Mouse (Mus musculus) ovary, postnatal 36 days (tissue): ENCODE data around the gene Rxfp4.

ENCODE experiments used
- DNase-seq: peaks from one replicate; pipeline ENCODE4 v3.0.0; 2022; ENCODE audit warnings: low spot score, mixed read lengths

Gene Rxfp4

DNA sequence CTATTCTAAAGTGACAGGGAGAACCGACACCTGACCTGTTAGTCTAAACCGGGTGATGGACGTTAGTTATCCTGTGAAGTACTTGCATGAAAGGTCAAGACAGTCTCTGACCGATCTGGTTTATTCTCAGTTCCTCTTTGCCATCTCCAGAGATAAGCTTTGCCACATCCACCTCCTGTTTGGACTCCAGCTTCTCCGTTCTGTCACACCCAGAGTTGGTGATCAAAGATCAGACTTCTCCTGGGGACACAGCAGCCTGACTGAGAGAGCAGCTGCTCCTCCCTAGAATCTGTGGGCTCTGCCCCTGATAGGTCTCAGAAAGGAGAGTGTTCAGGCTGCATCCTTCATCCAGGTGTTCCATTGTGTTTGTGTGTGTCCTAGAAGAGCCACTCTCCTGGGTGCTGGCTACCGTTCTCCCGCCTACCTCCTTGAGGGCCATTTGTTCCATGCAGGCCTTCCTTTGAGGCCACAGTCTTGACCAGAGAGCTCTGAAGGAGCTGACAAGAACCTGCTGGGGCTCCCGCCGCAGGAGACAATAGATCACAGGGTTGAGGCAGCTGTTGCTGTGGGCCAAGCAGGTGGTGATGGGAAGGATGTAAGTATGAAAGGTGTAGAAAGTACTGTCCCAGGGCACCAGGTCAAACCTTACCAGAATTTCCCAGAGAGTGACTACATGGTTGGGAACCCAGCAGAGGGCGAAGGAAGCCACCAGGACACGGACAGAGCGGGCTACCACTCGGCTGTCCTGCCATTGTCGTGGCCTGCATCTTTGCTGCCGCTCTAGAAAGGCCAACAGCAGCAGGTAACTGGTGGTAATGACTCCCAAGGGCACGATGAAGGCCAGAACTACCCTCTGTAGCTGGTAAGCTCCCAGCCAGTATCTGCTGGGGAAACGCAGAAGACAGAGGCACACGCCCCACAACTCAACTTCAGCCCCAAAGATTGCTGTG lies 998 bp downstream of the Rxfp4 start:
- DNase-seq, result no peak

DNA sequence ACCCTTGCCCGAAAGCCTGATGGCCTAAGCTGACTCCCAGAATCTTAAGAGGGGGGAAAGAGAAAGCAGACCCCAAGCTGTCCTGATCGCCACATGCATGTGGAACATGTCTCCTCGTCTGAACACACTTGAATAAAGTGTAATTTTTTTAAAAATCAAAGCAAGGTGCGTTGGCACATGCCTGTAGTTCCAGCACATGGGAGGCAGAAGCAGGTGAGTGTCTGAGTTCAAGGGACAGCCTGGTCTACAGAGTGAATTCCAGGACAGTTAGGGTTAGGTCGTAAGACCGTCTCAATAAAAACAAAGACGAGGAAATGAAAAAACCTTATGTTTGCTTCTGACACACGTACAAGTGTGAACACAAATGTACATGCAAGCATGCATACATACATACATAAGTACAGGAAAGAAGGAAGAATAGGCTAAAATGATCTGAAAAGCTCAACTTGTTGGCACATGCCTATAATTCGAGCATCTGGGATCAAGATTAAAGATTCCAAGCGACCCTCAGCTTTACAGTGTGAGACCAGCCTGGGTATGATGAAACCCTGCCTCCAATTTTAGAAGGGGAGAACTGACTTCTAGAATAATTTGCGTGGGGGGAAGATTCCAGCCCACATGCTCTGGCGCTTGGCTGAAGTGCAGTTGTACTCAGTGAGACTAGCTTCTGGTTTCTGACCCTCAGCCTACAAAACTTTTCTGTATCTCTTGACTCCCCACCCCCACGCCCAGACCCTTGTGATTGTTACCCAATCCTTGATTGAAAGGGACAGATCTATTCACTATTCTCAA lies 2.0 kb downstream of the Rxfp4 start:
- no peak for DNase-seq

DNA sequence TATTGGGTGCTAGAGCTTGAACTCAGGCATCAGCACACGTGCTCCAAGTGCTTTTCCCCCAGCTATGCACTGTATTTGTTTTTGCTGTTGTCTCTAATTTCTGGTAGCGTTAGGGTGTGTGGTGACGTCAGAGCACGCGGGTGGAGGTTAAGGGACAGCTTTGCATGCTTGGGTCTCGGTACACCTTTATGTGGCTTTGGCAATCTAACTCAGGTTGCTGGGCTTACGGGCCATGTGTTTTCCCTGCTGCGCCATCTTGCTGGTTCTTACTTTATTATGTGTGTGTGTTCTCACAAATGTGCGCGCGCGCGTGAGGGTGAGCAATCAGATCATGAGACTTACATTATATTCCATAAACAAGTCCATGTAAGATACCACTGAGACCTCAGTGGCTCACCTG lies 3.0 kb downstream of the Rxfp4 start:
- DNase-seq, result no peak

DNA sequence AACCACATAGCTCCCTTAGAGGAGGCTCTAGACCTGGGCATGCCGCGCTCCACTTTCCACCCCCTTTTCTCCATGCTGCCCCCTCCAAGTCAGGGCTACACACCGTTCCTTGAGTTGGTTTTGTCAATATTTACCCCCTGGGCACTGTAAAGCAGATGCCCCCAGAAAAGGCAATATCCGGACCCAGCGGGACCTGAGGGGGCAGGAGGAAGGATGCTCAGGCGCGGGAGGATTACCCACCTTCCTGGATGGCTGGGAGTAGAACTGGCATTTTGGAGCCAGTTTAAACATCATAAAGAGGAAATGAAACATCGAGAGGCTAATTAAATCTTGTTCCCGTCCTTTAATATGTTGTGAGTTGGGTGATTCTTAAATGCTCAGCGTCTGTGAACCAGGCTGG lies 3.8 kb downstream of the Rxfp4 start:
- no peak for DNase-seq

DNA sequence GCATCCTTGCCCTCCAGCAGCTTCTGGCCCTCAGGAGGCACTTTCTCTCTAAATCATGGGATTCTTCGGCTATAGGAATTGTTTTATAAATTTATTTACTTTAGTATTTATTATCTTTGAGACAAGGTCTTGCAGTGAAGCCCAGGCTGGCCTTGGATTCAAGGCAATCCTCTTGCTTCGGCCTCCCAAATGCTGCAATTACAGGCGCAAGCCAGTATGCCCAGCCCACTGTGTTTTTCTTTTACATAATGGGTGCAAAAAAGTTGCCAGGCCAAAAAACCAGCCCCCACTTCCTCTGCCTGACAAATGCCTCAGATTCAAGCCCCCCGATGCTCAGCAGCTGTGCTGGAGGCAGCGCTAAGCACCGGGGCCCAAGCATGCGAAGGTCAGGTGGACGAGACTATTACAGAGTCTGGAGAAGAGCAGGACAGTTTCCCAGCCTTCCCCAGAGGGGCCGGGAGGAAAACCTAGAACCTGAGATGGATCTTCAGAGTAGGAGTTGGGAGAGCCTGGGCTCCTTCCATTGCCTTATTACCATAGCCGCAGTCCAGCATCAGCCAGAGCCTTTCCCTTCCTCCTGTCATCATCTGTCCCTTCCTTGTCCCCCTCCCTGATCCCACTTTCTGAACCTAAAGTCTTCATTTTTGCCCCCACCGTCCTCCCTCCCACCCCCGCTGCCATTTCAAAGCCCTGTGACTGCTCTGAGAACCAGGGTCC lies 4.3 kb downstream of the Rxfp4 start:
- DNase-seq, result no peak

DNA sequence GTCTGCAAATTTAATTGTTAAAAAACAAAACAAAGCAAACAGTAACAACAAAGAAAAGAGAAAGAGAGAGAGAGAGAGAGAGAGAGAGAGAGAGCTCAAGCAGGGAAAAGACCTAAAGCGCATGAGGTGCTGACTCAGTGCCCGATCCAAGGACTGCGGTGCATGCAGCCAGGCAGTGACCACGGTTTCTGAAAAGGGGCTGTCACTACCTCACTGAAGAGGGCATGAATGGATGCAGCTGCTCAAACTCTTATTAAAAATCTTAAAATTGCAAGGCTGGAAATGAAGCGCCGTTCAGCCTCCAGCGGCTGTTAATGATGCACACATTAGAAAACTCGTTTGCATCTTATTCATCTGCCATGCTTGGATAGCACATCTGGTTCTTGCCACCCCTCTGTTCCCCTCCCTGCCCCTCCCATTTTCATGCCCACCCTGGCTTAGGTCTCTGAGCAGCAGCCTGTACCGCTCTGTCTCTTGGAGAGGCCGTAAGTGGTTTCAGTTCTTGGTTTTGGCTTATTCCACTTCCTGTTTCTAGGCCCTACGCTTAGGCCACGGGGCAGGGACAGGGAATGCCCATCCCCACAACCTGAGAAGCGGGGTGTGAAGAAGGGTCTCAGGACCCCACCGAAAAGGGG lies 5.0 kb downstream of the Rxfp4 start:
- DNase-seq, result no peak

DNA sequence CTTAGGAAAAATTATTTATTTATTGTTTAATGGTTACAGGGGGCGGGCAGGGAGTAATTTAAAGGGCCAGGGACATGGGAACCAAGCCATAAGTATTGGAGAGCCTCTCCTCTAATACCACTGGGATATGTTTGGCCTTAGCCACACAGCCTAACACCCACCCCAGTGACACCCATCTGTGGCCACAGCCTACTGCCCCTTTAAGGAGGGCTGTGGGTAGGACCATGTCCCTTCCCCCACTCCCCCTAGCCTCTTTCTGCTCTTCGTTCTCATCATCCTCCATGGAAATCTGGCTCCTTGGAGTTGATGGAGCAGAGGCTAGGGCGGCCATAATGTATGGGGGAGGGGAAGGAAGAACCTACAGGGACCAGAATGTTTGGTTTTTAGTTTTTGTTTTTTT lies 5.9 kb downstream of the Rxfp4 start:
- DNase-seq, result no peak

DNA sequence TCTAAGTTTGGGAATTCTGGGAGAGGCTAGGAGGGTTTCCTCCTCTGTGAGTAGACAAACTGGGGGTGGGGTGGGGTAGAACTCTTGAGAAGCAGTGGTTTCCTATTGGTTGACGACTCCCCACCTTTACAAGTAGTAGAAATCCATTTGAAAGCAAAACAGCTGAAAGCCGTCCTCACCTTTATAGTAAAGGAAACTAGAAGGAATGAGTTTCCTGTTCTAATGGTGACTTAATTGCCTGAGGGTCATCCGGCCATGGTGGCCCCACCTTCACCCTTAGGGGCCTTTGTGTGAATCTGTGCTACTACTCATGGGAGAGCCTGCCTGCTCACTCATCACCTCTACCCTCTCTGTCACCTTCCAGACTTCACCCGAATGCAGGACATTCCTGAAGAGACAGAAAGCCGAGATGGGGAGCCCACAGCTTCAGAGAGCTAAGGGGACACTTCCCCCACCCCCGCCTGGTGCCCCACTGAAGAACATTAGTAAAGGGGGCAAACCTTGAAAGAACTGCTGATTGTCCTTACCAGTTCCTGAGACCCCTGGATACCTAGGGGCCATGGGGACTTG lies 6.4 kb downstream of the Rxfp4 start:
- no peak for DNase-seq

DNA sequence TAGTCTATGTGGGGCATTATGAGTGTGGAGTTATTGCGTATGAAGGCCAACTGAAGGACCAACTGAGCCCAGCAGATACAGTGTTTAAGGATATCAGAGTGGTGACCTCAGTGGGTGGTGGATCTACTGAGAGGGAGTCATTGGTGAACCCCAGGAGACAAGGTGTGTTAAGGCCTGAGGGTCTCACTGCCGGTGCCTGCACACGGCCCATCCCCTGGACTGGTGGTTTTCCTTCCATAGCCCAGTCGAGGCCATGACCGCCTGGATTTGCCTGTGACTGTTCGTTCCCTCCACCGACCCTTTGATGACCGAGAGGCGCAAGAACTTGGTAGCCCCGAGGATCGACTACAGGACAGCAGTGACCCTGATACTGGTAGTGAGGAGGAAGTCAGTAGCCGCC lies 7.0 kb downstream of the Rxfp4 start:
- no peak for DNase-seq

DNA sequence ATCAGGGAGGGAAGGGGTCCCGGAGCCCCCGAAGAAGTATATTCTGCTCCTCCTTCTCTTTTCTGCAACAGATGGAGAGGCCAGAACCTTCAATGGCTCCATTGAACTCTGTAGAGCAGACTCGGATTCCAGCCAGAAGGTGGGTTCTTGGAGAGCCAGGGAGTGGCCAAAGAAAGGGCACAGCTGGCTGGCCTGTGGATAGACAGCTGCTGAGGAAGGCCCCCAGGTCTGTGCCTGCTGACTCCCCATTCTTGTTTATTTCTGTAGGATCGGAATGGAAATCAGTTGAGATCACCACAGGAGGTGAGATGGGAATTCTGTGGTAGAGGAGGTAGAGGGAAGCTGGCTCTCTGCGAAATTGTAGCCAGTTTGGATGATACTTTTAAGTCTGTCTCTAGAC lies 9.9 kb downstream of the Rxfp4 start:
- no peak for DNase-seq

DNA sequence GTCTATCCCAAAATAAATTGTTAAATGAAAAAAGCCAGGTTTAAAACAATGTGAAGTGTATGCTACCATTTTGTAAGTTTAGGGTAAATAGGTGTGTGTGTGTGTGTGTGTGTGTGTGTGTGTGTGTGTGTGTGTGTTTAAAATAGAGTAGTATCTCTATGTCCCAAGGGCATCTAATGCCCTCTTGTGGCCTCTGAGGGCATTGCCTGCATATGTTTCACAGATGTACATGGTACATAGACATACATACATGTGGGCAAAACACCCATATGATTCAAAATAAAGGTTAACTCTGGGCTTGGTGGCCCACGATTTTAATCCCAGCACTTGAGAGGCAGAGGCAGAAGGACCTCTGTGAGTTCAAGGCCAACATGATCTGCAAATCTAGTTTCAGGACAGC lies 12.3 kb downstream of the Rxfp4 start:
- no peak for DNase-seq

DNA sequence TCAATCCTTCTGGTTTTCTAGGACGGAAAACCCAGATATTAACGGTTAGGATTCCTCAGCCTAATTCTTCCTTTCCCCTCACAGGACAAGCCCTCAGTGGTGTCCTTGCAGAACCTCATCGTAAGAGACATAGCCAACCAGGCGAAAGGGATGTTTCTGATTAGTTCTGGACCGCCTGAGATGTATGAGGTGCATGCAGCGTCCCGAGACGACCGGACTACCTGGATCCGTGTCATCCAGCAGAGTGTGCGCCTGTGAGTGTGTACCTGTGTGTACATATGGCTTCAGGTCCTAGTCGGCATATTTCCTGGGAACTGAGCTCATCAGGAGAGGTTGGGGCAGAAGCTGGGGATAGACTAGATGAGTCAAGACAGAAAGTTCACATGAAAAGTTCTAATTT lies 13.7 kb downstream of the Rxfp4 start:
- DNase-seq, result no peak

DNA sequence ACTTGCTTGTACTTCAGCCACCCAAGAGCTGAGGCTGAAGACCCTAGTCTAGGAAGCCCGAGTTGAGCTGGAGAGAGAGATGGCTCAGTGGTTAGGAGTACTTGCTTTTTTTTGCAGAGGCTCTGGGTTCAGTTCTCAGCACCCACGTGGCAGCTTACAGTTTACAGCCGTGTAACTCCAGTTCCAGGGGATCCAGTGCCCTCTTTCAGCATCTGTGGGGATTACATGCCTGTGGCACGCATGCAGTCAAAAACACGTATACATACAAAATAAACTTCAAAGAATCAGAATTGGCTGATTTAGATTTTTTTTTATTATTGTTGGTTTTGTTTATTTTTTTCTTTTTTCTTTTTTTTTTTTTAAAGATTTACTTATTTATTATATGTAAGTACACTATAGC lies 15.8 kb downstream of the Rxfp4 start:
- DNase-seq, result no peak

DNA sequence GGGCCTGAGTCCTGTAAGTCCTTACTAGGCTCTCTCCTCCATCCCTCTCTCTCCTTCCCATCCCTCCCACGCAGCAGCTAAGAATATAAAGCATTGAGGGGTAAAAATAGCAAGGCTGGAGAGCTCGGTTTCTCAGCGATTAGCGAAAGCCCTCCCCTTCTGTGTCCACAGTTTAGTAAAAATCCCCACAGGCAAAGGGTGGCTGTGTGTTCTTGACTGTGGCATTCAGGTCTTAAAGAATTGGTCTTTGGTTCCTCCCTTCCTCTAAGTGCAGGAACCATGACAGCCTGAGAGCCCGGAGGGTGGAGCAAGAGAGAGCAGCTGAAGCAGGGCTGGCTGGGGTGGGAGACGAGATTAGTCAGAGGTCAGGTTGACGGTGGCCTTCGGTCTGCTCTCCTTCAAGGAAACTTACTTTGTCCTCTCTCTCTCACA lies 16.4 kb downstream of the Rxfp4 start:
- DNase-seq, result no peak

DNA sequence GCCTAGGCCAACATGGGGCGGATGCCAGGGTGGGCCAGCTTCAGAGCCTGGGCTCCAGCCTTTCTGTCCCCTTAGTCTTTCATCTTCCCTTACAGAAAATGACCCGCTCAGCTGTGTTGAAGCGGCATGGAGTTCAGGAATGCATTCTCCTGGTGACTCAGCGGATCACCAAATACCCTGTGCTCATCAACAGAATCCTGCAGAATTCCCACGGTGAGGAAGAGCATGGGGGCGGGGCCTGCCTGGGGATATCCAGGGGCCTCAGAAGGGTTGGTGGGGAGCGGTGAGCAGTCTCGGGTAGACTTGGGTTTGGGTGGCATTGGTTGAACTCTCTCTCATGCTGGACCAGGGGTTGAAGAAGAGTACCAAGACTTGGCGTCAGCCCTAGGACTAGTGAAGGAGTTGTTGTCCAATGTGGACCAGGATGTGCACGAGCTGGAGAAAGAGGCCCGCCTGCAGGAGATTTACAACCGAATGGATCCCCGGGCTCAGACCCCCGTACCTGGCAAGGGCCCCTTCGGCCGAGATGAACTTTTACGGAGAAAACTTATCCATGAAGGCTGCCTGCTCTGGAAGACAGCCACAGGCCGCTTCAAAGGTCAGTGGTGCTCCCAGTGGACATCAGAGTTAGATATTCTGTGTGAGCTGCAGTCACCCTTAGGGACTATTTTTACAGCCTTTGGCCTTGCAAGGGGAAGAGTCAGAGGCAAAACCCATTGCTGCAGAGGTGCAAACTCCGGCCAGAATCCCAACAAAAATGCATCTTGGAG lies 17.3 kb downstream of the Rxfp4 start:
- DNase-seq, result no peak

DNA sequence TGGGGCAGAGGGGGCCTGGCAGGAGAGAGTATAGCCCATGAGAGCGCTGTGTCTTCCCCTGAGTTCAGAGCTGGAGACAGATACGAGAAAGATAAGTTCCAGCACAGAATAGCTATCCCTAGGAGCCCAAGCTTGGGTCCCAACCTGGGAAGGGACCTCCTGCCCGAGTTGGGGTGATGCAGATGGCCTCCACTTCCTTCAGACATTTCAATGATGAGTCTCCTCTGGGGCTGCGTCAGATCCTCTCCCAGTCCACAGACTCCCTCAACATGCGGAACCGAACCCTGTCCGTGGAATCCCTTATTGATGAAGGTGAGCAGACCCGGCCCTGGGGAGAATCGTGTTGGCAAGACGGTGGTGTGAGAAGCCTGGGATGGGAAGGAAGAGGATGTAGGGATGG lies 19.9 kb downstream of the Rxfp4 start:
- no peak for DNase-seq

DNA sequence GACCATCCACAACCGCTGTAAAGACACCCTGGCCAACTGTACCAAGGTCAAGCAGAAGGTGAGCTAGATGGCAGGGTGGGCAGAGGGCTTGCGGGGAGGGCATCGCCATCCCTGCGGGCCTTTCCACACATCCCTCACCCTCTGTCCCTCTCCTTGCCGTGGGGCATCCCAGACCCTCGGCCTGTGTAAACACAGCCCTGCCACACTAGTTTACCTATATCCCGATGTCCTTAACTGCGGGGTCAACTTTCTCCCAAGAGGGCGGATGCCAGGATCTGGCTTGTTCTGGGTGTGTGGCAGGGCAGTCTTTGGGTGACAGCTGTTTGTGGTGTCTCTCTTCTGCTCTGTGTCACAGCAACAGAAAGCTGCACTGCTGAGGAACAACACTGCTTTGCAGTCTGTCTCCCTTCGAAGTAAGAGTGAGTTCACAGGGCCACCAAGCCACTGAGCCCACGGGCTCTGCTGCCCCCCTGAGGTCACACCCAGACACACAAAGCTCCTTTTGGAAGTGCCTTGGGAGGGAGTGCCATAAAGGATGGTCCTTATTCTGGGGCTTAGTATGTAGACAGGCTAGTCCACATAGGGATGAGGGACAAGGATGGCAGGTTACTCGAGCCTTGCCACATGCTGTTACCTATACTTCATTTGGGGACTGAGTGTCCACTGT lies 20.9 kb downstream of the Rxfp4 start:
- DNase-seq, result no peak

DNA sequence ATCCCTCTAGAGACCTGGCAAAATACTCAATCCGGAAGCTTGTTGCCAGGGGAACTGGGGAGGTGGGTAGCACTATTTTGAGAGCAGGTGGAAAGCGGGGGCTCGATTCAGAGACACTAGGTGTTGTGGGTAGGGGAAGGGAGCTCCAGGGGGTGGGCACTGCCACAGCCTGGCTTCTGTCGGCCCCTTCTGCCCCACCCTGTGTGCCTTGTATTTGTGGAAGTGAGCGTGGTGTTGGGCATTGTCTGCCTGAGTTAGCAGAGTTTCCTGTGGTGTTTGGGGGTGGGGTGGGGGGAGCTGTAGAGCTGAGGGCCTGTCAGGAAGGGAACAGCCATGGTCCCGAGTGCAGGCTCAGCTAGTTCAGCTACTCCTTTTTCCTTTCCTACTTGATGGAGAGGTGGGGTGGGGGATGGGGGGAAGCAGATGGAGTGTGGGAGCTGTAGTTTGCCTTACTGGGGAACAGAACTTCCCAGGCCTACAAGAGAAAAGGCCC lies 22.0 kb downstream of the Rxfp4 start:
- no peak for DNase-seq

DNA sequence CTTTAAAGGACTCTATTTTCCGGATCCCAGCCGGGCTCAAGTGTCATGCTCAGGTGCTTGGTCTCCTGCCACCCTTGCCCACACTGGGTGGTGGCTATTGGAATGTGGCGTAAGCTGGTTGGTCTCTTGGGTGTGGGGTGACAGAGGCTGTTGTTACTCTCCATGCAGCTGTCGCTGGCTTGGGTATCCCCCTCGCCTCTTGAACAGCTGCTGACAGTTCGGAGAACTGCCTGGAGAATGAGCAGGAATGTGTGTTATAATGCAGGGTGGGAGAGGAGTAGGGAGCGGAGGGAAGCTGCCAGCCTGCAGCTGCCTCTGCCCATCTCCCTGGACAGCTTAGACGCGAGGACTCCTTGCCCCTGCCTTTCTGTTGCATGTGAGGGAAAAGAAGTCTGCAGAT lies 22.9 kb downstream of the Rxfp4 start:
- no peak for DNase-seq

DNA sequence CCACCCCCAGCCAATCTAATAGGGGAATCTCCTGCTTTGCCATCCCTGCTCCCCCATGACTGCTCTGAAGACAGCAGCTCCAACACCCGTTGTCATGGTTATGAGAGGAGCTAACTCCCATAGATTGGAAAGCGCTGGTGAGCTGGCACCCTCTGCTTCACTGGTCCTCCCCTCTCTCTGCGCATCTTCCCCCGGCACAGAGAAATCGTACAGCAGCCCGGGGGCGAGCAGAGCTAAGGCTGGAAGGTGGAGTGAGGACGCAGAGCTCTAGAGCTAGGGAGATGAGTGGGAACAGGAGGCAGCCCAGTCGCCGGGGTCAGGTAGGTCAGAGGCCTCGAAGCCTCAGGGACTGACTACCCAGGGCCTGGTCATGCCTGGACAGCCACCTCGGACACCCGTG lies 23.7 kb downstream of the Rxfp4 start:
- DNase-seq, result no peak
